Mouse (Mus musculus) heart, postnatal 0 days (tissue): ENCODE data around the gene Fgfr2. TPM values are rescaled to one million over a fixed set of nuclear protein-coding genes. Genes with fewer than 3 reads are reported as not detected.
A peak's percentile ranks its signal among the peaks of the same experiment; 100 is the strongest.

Experiments
- ATAC-seq: fragments of 200-750 bp; cut with Nextera tagmentation; 2 replicates; pipeline ENCODE4 v1.8.0; 2017; ENCODE audit warnings: low read depth, moderate number of reproducible peaks, moderate library complexity; ENCODE audit not compliant: insufficient read depth
- DNase-seq: peaks from one replicate; pipeline ENCODE4 v3.0.0-alpha.2; 2016; ENCODE audit warnings: low spot score
- H3K27ac ChIP-seq: fragments of 300-500 bp; sonication (generic); 2 replicates; pipeline ENCODE4 v1.5.1; 2014; ENCODE audit warnings: low read depth, mild to moderate bottlenecking
- H3K27me3 ChIP-seq: fragments of 300-500 bp; sonication (generic); 2 replicates; pipeline ENCODE4 v1.6.1; 2014; ENCODE audit warnings: low read length, mixed read lengths; ENCODE audit not compliant: control insufficient read depth, insufficient read depth
- H3K36me3 ChIP-seq: fragments of 300-500 bp; sonication (generic); replicated peaks from 2 replicates; pipeline ENCODE4 v1.6.1; 2014; ENCODE audit warnings: low read length, mixed read lengths; ENCODE audit not compliant: control insufficient read depth, insufficient read depth
- H3K4me1 ChIP-seq: fragments of 300-500 bp; sonication (generic); 2 replicates; pipeline ENCODE4 v1.6.1; 2014; ENCODE audit warnings: antibody characterized with exemption; ENCODE audit not compliant: control insufficient read depth, insufficient read depth
- H3K4me2 ChIP-seq: fragments of 300-500 bp; sonication (generic); 2 replicates; pipeline ENCODE4 v1.6.1; 2014; ENCODE audit warnings: low read depth, mild to moderate bottlenecking, low read length, moderate library complexity
- H3K4me3 ChIP-seq: fragments of 300-500 bp; sonication (generic); 2 replicates; pipeline ENCODE4 v1.5.1; 2014; ENCODE audit warnings: low read depth, low read length
- H3K9ac ChIP-seq: fragments of 300-500 bp; sonication (generic); replicated peaks from 2 replicates; pipeline ENCODE4 v1.6.1; 2014; ENCODE audit warnings: low read depth, low read length, mixed read lengths
- H3K9me3 ChIP-seq: fragments of 300-500 bp; sonication (generic); replicated peaks from 2 replicates; pipeline ENCODE4 v1.6.1; 2016; ENCODE audit warnings: low read length; ENCODE audit not compliant: control insufficient read depth
- CTCF ChIP-seq: IDR thresholded peaks from 2 replicates; pipeline ENCODE4 v1.5.1; 2016; ENCODE audit warnings: antibody characterized with exemption, control low read depth, low read depth
- EP300 ChIP-seq: IDR thresholded peaks from 2 replicates; pipeline ENCODE4 v1.6.1; 2016; ENCODE audit warnings: antibody characterized with exemption, low read depth
- WGBS: fragments of 180-500 bp; shearing (Covaris S2); extraction: QIAGEN DNeasy Blood & Tissue Kit; methylation state at CpG from one replicate; pipeline ENCODE4 v1.1.7; 2014; 5-methylcytosine and 5-hydroxymethylcytosine counted together
- polyA plus RNA-seq: library from polyadenylated mRNA; unstranded; fragments of >200 nt; fragmentation: Nextera tagmentation; extraction: Ambion mirVana; gene quantifications from 2 replicates; pipeline ENCODE4 v1.2.1, GENCODE M21; 2015
- total RNA-seq: library from RNA; depleted of rRNA; stranded (reverse); fragments of >200 nt; gene quantifications from 2 replicates; pipeline ENCODE4 v1.2.3, GENCODE M21; 2014; ENCODE audit warnings: low replicate concordance

Gene Fgfr2
- total and polyA plus RNA-seq, 2 experiments from 2014 or later = 3.8 to 11.5 TPM

GRCm38 (mm10) chr7:132753518-132754388 is 369.4 kb downstream of the Fgfr2 start:
- ATAC-seq (no peak), DNase-seq (no peak)
- H3K9ac ChIP-seq = no peak overlapping the region
- peaks cover 33% of the 10 kb centered on the region; the same call in 1 of the 2 replicates for H3K36me3 ChIP-seq
- WGBS = 65% methylated on average over 4 of the region's 4 CpGs
- peaks cover 29% of the 10 kb centered on the region for H3K4me1 ChIP-seq
- H3K9me3 ChIP-seq = no peaks in the 10 kb centered on the region
- H3K27me3 ChIP-seq = no peaks in the 10 kb centered on the region
- no peak overlapping the region for H3K4me3 ChIP-seq
- peak overlapping the region; percentile 40 for H3K27ac ChIP-seq
- no peak for TF ChIP-seq EP300
- TF ChIP-seq CTCF = no peak
- no peak overlapping the region for H3K4me2 ChIP-seq

- DNase-seq (no peak), ATAC-seq (no peak)
- Histone ChIP-seq H3K27me3 (no peaks in the 10 kb centered on the region), H3K9me3 (no peaks in the 10 kb centered on the region), H3K4me3 (no peak overlapping the region), H3K27ac (no peak overlapping the region), H3K36me3 (peaks cover 14% of the 10 kb centered on the region; the same call in 1 of the 2 replicates), H3K9ac (no peak overlapping the region), H3K4me2 (no peak overlapping the region), H3K4me1 (peaks cover 29% of the 10 kb centered on the region)
- 9% methylated on average over 2 of the region's 2 CpGs for WGBS
- no peak for TF ChIP-seq CTCF
- TF ChIP-seq EP300 = no peak
These were observed 371.4 kb downstream of the Fgfr2 start for GRCm38 (mm10) chr7:132751716-132752115.

GRCm38 (mm10) chr7:132749504-132749903 is 373.6 kb downstream of the Fgfr2 start:
- no peak overlapping the region for H3K4me3 ChIP-seq
- peaks cover 12% of the 10 kb centered on the region; the same call in 1 of the 2 replicates for H3K36me3 ChIP-seq
- no peak overlapping the region for H3K27ac ChIP-seq
- H3K27me3 ChIP-seq = no peaks in the 10 kb centered on the region
- H3K4me1 ChIP-seq = peaks cover 23% of the 10 kb centered on the region
- H3K4me2 ChIP-seq = no peak overlapping the region
- 90% methylated on average over 11 of the region's 11 CpGs for WGBS
- TF ChIP-seq EP300 (no peak), CTCF (no peak)
- no peak overlapping the region for H3K9ac ChIP-seq
- ATAC-seq = no peak
- no peaks in the 10 kb centered on the region for H3K9me3 ChIP-seq
- DNase-seq = no peak

- no peak for DNase-seq
- 75% methylated on average over 3 of the region's 3 CpGs for WGBS
- Histone ChIP-seq H3K27me3 (no peaks in the 10 kb centered on the region), H3K4me1 (peaks cover 11% of the 10 kb centered on the region), H3K9me3 (no peaks in the 10 kb centered on the region), H3K27ac (no peak overlapping the region; the same call in 1 of the 2 replicates), H3K36me3 (peaks cover 12% of the 10 kb centered on the region; the same call in 1 of the 2 replicates), H3K9ac (no peak overlapping the region), H3K4me3 (no peak overlapping the region), H3K4me2 (no peak overlapping the region)
- TF ChIP-seq CTCF (no peak), EP300 (no peak)
- peak; percentile 45; the same call in 1 of the 2 replicates for ATAC-seq
These were observed 374.9 kb downstream of the Fgfr2 start for GRCm38 (mm10) chr7:132748076-132748769.

- 76% methylated on average over 6 of the region's 6 CpGs for WGBS
- Histone ChIP-seq H3K27ac (no peak overlapping the region), H3K9ac (no peak overlapping the region), H3K9me3 (no peaks in the 10 kb centered on the region), H3K4me1 (peaks cover 9% of the 10 kb centered on the region), H3K36me3 (peaks cover 12% of the 10 kb centered on the region; the same call in 1 of the 2 replicates), H3K27me3 (no peaks in the 10 kb centered on the region), H3K4me2 (no peak overlapping the region), H3K4me3 (no peak overlapping the region)
- no peak for DNase-seq
- no peak for ATAC-seq
- TF ChIP-seq EP300 = no peak
These were observed 376.1 kb downstream of the Fgfr2 start for GRCm38 (mm10) chr7:132747096-132747495.
